Mouse (Mus musculus): ENCODE measurements around the gene Vps8. TPM values are rescaled to one million over a fixed set of nuclear protein-coding genes. Genes with fewer than 3 reads are reported as not detected.
A peak's percentile ranks its signal among the peaks of the same experiment; 100 is the strongest.

Vps8 gene
- total and polyA plus RNA-seq, 3 experiments = 13.6 to 17.6 (median 15.9) TPM

GRCm38 (mm10) chr16:21644066-21644561 lies 221.2 kb downstream of the Vps8 start:
- Histone ChIP-seq H3K9ac (ENCODE audit: insufficient read depth, low read depth) (no peak overlapping the region), H3K27ac (ENCODE audit: insufficient read depth, low read depth) (no peak overlapping the region)
- no peak for DNase-seq (ENCODE audit: extremely low read depth)

DNA sequence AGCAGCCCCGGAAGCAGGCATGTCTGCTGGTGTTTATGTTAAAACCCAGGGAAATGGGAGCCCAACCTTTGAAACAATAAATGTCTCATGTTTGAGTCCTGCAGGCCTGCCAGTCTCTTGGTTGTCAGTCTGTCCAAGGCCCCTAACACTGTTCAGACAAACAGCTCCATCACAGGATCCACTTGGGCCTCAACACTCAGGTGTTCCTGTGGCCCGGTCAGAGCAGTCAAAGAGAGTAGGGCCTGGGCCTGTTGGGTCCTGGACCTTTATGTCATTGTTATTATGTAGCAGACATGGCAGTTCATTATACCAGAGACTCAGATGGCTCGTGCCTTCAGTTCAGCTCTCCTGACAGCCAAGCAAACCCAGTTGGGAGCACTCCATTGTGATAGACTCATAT lies 221.7 kb downstream of the Vps8 start:
- Histone ChIP-seq H3K4me1 (ENCODE audit: control insufficient read depth in 1 of 2, insufficient read depth in 2 of 2) (peaks cover 28 to 76% of the 10 kb centered on the region in 2 experiments), H3K9me3 (replicated peaks; ENCODE audit: low read length) (no peaks in the 10 kb centered on the region)

More at GRCm38 (mm10) chr16:21644066-21644561, 221.2 kb downstream of the Vps8 start:
- Histone ChIP-seq H3K27me3 (replicated peaks) (no peaks in the 10 kb centered on the region), H3K9me3 (replicated peaks; ENCODE audit: low read length) (no peaks in the 10 kb centered on the region), H3K36me3 (replicated peaks in 1 of 2; ENCODE audit: control insufficient read depth in 1 of 2, insufficient read depth in 1 of 2, low read length in 1 of 2) (peaks cover 0 to 16% of the 10 kb centered on the region in 2 experiments), H3K4me2 (ENCODE audit: insufficient read depth, low read depth, poor library complexity, severe bottlenecking) (no peak overlapping the region), H3K4me1 (ENCODE audit: control insufficient read depth in 1 of 2, insufficient read depth in 2 of 2) (peaks cover 28 to 73% of the 10 kb centered on the region in 2 experiments), H3K4me3 (replicated peaks in 1 of 3; ENCODE audit: low read depth in 2 of 3, low read length in 2 of 3, poor library complexity in 1 of 3) (peak overlapping the region in 1 of 3 experiments; percentile 26), H3K79me2 (replicated peaks; ENCODE audit: control insufficient read depth, extremely low read depth, insufficient read depth, poor library complexity, severe bottlenecking) (no peaks in the 10 kb centered on the region)
- in situ Hi-C loops (cut with MboI; ENCODE audit: low pct_ligation_motif_present, low pct_unique_long_range_greater_than_20kb, low sequenced_read_pairs) = no loop called here
- dilution Hi-C loops (cut with MboI; ENCODE audit: extremely low pct_ligation_motif_present, extremely low pct_unique_long_range_greater_than_20kb, low sequenced_read_pairs) = no loop called here
- TF ChIP-seq UBTF (IDR thresholded peaks at IDR 0.05; ENCODE audit: low read depth, low read length) (no peak), NRF1 (IDR thresholded peaks at IDR 0.05; ENCODE audit: low read depth, low read length) (peak; percentile 71)

GRCm38 (mm10) chr16:21645915-21646314 lies 223.0 kb downstream of the Vps8 start:
- H3K4me1 ChIP-seq (ENCODE audit: control insufficient read depth in 1 of 2, insufficient read depth in 2 of 2) = peaks cover 26 to 63% of the 10 kb centered on the region in 2 experiments
- H3K9me3 ChIP-seq (replicated peaks; ENCODE audit: low read length) = no peaks in the 10 kb centered on the region
- dilution Hi-C loops (cut with MboI; ENCODE audit: extremely low pct_ligation_motif_present, extremely low pct_unique_long_range_greater_than_20kb, low sequenced_read_pairs) = no loop called here

More for the DNA sequence above, 221.7 kb downstream of the Vps8 start:
- no peak overlapping the region for H3K4me2 ChIP-seq (ENCODE audit: insufficient read depth, low read depth, poor library complexity, severe bottlenecking)
- no peak overlapping the region for H3K27ac ChIP-seq (ENCODE audit: insufficient read depth, low read depth)
- no peaks in the 10 kb centered on the region for H3K27me3 ChIP-seq (replicated peaks)
- in situ Hi-C loops (cut with MboI; ENCODE audit: low pct_ligation_motif_present, low pct_unique_long_range_greater_than_20kb, low sequenced_read_pairs) = no loop called here
- no peak overlapping the region for H3K9ac ChIP-seq (ENCODE audit: insufficient read depth, low read depth)
- H3K36me3 ChIP-seq (replicated peaks in 1 of 2; ENCODE audit: control insufficient read depth in 1 of 2, insufficient read depth in 1 of 2, low read length in 1 of 2) = peaks cover 0 to 16% of the 10 kb centered on the region in 2 experiments
- TF ChIP-seq USF1 (IDR thresholded peaks at IDR 0.05; ENCODE audit: low read depth, low read length) = no peak
- TF ChIP-seq MAZ (IDR thresholded peaks at IDR 0.05; ENCODE audit: low read depth, low read length) = no peak
- TF ChIP-seq ZC3H11A (IDR thresholded peaks at IDR 0.05; ENCODE audit: low read depth, low read length) = no peak
- no peak for TF ChIP-seq POLR2A (IDR thresholded peaks at IDR 0.05; ENCODE audit: low read depth, low read length)
- no peak for TF ChIP-seq SMC3 (IDR thresholded peaks at IDR 0.05; ENCODE audit: low read depth, low read length)
- TF ChIP-seq KAT2A (IDR thresholded peaks at IDR 0.05; ENCODE audit: insufficient replicate concordance, low read length) = no peak
- TF ChIP-seq PAX5 (IDR thresholded peaks at IDR 0.05; ENCODE audit: low read length) = no peak
- TF ChIP-seq E2F4 (IDR thresholded peaks at IDR 0.05; ENCODE audit: insufficient replicate concordance, low read depth, low read length) = no peak
- no peak for TF ChIP-seq CHD2 (IDR thresholded peaks at IDR 0.05; ENCODE audit: low read length)
- TF ChIP-seq GABPA (IDR thresholded peaks at IDR 0.05; ENCODE audit: insufficient replicate concordance, low read depth, low read length) = no peak
- TF ChIP-seq ZMIZ1 (IDR thresholded peaks at IDR 0.05; ENCODE audit: low read depth, low read length) = no peak
- TF ChIP-seq TCF12 (IDR thresholded peaks at IDR 0.05; ENCODE audit: low read depth, low read length) = no peak
- TF ChIP-seq MYC (IDR thresholded peaks at IDR 0.05; ENCODE audit: low read depth, low read length) = no peak
- no peak for TF ChIP-seq JUN (IDR thresholded peaks at IDR 0.05; ENCODE audit: insufficient read depth, low read depth, low read length)
- TF ChIP-seq MXI1 (IDR thresholded peaks at IDR 0.05; ENCODE audit: low read depth, low read length) = no peak
- TF ChIP-seq BHLHE40 (IDR thresholded peaks at IDR 0.05; ENCODE audit: low read depth, low read length) = no peak
- no peak overlapping the region for H3K4me3 ChIP-seq (replicated peaks in 1 of 3; ENCODE audit: low read depth in 2 of 3, low read length in 2 of 3, poor library complexity in 1 of 3)
- no peaks in the 10 kb centered on the region for H3K79me2 ChIP-seq (replicated peaks; ENCODE audit: control insufficient read depth, extremely low read depth, insufficient read depth, poor library complexity, severe bottlenecking)
- no peak for DNase-seq (ENCODE audit: extremely low read depth)
- dilution Hi-C loops (cut with MboI; ENCODE audit: extremely low pct_ligation_motif_present, extremely low pct_unique_long_range_greater_than_20kb, low sequenced_read_pairs) = no loop called here

More at GRCm38 (mm10) chr16:21645915-21646314, 223.0 kb downstream of the Vps8 start:
- in situ Hi-C loops (cut with MboI; ENCODE audit: low pct_ligation_motif_present, low pct_unique_long_range_greater_than_20kb, low sequenced_read_pairs) = no loop called here
- DNase-seq (ENCODE audit: extremely low read depth) = no peak
- H3K9ac ChIP-seq (ENCODE audit: insufficient read depth, low read depth) = no peak overlapping the region
- no peak overlapping the region for H3K4me2 ChIP-seq (ENCODE audit: insufficient read depth, low read depth, poor library complexity, severe bottlenecking)
- TF ChIP-seq SIN3A (IDR thresholded peaks at IDR 0.05; ENCODE audit: low read length) (no peak), RAD21 (IDR thresholded peaks at IDR 0.05; ENCODE audit: low read depth, low read length) (no peak), MEF2A (IDR thresholded peaks at IDR 0.05; ENCODE audit: borderline replicate concordance, low read depth, low read length) (no peak), HCFC1 (IDR thresholded peaks at IDR 0.05; ENCODE audit: low read depth, low read length) (no peak), ELF1 (IDR thresholded peaks at IDR 0.05; ENCODE audit: low read depth, low read length) (no peak), RCOR1 (conservative IDR thresholded peaks at IDR 0.05; ENCODE audit: low read depth, low read length) (no peak), CTCF (conservative IDR thresholded peaks at IDR 0.05 in 1 of 2, IDR thresholded peaks at IDR 0.05 in 1 of 2; ENCODE audit: low read depth in 2 of 2, low read length in 2 of 2) (no peak), IRF4 (IDR thresholded peaks at IDR 0.05; ENCODE audit: low read depth, low read length) (no peak)
- no peak overlapping the region for H3K27ac ChIP-seq (ENCODE audit: insufficient read depth, low read depth)
- no peaks in the 10 kb centered on the region for H3K27me3 ChIP-seq (replicated peaks)
- H3K4me3 ChIP-seq (replicated peaks in 1 of 3; ENCODE audit: low read depth in 2 of 3, low read length in 2 of 3, poor library complexity in 1 of 3) = no peak overlapping the region
- peaks cover 0 to 16% of the 10 kb centered on the region in 2 experiments for H3K36me3 ChIP-seq (replicated peaks in 1 of 2; ENCODE audit: control insufficient read depth in 1 of 2, insufficient read depth in 1 of 2, low read length in 1 of 2)
- no peaks in the 10 kb centered on the region for H3K79me2 ChIP-seq (replicated peaks; ENCODE audit: control insufficient read depth, extremely low read depth, insufficient read depth, poor library complexity, severe bottlenecking)

All from CH12.LX (cell line).